Mouse (Mus musculus) C2C12 (cell line): ENCODE results near the gene Aox4.

ENCODE experiments used
- CEBPB ChIP-seq: IDR thresholded peaks from one replicate; pipeline ENCODE4 v1.6.1; 2011; ENCODE audit warnings: low read depth, mild to moderate bottlenecking, control low read depth, moderate library complexity
- CTCF ChIP-seq: IDR thresholded peaks from one replicate; pipeline ENCODE4 v1.5.1; 2011; ENCODE audit not compliant: control insufficient read depth, insufficient read depth, insufficient read length
- MAX ChIP-seq: IDR thresholded peaks from one replicate; pipeline ENCODE4 v1.6.1; 2011; ENCODE audit warnings: mild to moderate bottlenecking, control low read depth
- MYOD1 ChIP-seq: IDR thresholded peaks from one replicate; pipeline ENCODE4 v1.6.1; 2011; ENCODE audit warnings: low read depth; ENCODE audit not compliant: control insufficient read depth, insufficient read length
- MYOG ChIP-seq: IDR thresholded peaks from one replicate; pipeline ENCODE4 v1.6.1; 2011; ENCODE audit not compliant: control insufficient read depth, insufficient read length; ENCODE audit errors: extremely low read depth
- USF1 ChIP-seq: IDR thresholded peaks from one replicate; pipeline ENCODE4 v1.6.1; 2011; ENCODE audit warnings: low read depth, mild to moderate bottlenecking, control low read depth, moderate library complexity

DNA sequence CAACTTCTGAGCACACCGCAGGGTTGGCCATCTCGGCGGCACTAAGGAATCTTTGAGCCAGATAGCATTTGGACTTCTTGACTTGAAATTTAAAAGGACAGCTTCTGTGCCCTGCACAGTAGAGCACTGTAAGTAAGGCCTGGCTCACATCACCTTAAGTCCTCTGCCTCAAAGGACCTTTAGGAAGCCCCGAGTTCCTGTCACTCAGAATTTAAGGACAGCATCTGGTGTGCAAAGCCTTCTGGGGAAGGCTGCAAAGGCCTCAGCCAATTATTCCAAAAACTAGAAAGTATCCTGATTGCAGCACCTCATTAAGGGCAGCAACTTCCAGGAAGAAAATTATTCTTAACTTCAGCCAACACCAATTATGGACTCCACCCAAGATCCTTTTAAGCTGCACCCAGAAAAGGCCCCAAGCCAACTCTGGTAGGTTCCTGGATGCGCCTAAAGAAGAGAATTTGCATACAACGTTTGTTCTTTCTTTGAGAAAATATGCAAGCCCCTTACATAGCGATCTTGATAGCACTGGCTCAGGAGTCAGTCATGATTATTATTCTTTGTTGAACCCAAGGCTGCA is 5.8 kb downstream of the Aox4 start:
- TF ChIP-seq MYOD1 (no peak), CTCF (no peak), USF1 (no peak), CEBPB (no peak), MAX (no peak), MYOG (no peak)
